Mouse (Mus musculus) intestine, embryonic 15.5 days (tissue): ENCODE results near the gene Arl3. TPM values are rescaled to one million over a fixed set of nuclear protein-coding genes. Genes with fewer than 3 reads are reported as not detected.

Experiments used
- ATAC-seq: fragments of 200-750 bp; cut with Nextera tagmentation; 2 replicates; pipeline ENCODE4 v1.8.0; 2017; ENCODE audit warnings: moderate TSS enrichment, moderate library complexity
- H3K27ac ChIP-seq: fragments of 300-500 bp; sonication (generic); 2 replicates; pipeline ENCODE4 v1.5.1; 2015; ENCODE audit warnings: mild to moderate bottlenecking, inconsistent platforms
- H3K27me3 ChIP-seq: fragments of 300-500 bp; sonication (generic); replicated peaks from 2 replicates; pipeline ENCODE4 v1.6.1; 2015; ENCODE audit warnings: inconsistent platforms
- H3K36me3 ChIP-seq: fragments of 300-500 bp; sonication (generic); 2 replicates; pipeline ENCODE4 v1.6.1; 2015; ENCODE audit warnings: inconsistent platforms
- H3K4me1 ChIP-seq: fragments of 300-500 bp; sonication (generic); replicated peaks from 2 replicates; pipeline ENCODE4 v1.6.1; 2015; ENCODE audit warnings: inconsistent platforms
- H3K4me2 ChIP-seq: fragments of 300-500 bp; sonication (generic); replicated peaks from 2 replicates; pipeline ENCODE4 v1.6.1; 2015; ENCODE audit warnings: mild to moderate bottlenecking, inconsistent platforms
- H3K4me3 ChIP-seq: fragments of 300-500 bp; sonication (generic); replicated peaks from 2 replicates; pipeline ENCODE4 v1.5.1; 2015; ENCODE audit warnings: inconsistent platforms
- H3K9ac ChIP-seq: fragments of 300-500 bp; sonication (generic); 2 replicates; pipeline ENCODE4 v1.6.1; 2015; ENCODE audit warnings: inconsistent platforms
- H3K9me3 ChIP-seq: fragments of 300-500 bp; sonication (generic); 2 replicates; pipeline ENCODE4 v1.6.1; 2016; ENCODE audit warnings: inconsistent platforms
- WGBS: fragments of 180-500 bp; shearing (Covaris S2); methylation state at CpG from one replicate; pipeline ENCODE4 v1.1.7; 2015; 5-methylcytosine and 5-hydroxymethylcytosine counted together
- polyA plus RNA-seq: library from polyadenylated mRNA; unstranded; fragments of >200 nt; fragmentation: Nextera tagmentation; extraction: Ambion mirVana; gene quantifications from 2 replicates; pipeline ENCODE4 v1.2.1, GENCODE M21; 2015

The Arl3 gene
- polyA plus RNA-seq, 1 experiment from 2014 or later: 69.9 TPM

DNA sequence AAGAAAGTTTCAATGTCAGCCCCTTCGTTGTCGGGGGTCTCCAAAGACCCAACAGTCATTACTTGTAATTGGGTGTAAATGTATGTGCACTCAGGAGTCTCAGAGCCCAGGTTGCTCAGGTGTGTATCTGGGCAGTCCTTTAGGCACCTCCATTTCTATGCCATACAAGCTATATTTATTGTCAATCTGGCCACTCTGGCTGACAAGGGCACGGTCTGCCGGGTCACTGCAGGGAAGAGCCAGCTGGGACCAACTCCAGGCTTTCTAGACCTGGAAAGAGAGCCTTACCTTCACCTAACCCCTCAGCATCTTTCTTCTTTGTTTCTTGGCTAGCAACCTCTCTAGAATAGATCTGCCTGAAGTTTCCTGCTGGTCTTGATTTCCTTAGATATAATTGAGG, 63.3 kb downstream of the Arl3 start:
- H3K4me1 ChIP-seq: peaks cover 56% of the 10 kb centered on the region
- H3K27me3 ChIP-seq: no peaks in the 10 kb centered on the region
- H3K27ac ChIP-seq: peak overlapping the region; percentile 42
- peaks cover 22% of the 10 kb centered on the region for H3K36me3 ChIP-seq
- no peaks in the 10 kb centered on the region for H3K9me3 ChIP-seq
- ATAC-seq: no peak
- no peak overlapping the region for H3K4me2 ChIP-seq
- no peak overlapping the region for H3K4me3 ChIP-seq
- no peak overlapping the region for H3K9ac ChIP-seq
- WGBS: 78% methylated on average over 4 of the region's 4 CpGs

DNA sequence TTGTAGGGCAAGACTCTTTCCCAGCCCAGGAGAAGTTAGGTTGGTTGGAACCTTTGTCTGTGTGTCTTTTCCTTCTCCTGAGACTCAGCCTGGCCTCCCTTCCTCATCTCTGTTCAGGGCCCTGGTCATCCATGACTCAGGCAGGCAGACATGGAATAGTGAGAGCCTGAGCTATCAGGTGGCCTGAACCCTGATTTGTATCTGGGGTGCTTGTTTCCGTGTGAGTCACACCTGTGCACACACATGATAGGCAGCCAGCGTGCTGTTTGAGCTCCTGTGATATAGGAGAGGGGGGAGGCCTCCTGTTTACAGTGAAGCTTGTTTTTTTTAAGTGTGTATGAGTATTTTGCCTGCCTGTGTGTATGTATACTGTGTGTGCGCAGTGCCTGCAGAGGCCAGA, 63.8 kb downstream of the Arl3 start:
- peak overlapping the region; percentile 42 for H3K27ac ChIP-seq
- H3K9ac ChIP-seq: no peak overlapping the region
- no peak overlapping the region for H3K4me3 ChIP-seq
- peaks cover 17% of the 10 kb centered on the region for H3K36me3 ChIP-seq
- 0 out of 2 replicates have a peak overlapping the region, but pooled peaks have one; percentile 4 for H3K4me2 ChIP-seq
- peak; percentile 43 for ATAC-seq
- H3K4me1 ChIP-seq: peaks cover 61% of the 10 kb centered on the region
- no peaks in the 10 kb centered on the region for H3K27me3 ChIP-seq
- no peaks in the 10 kb centered on the region for H3K9me3 ChIP-seq
- WGBS: 65% methylated on average over 3 of the region's 3 CpGs

DNA sequence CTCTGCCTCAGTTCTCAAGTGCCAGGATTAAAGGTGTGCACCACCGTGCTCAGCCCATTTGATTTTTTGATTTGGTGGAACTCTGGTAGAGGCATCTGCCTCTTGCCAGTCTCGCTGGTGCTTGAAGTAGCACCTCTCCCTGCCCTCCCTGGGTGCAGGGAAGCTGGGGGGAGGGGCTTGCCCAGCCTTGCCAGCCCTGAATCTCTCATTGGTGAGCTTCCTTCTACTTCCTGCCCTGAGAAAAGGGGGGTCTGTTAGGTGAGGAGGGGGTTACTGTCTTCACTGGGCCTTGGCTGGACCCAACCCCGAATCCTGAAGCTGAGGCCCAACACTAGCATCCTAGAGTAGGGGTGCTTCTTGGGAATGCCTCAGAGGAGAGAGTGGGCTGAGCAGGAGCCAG, 64.3 kb downstream of the Arl3 start:
- H3K27ac ChIP-seq: peak overlapping the region; percentile 42
- peaks cover 13% of the 10 kb centered on the region for H3K36me3 ChIP-seq
- peaks cover 61% of the 10 kb centered on the region for H3K4me1 ChIP-seq
- 45% methylated on average over 3 of the region's 3 CpGs for WGBS
- no peaks in the 10 kb centered on the region for H3K9me3 ChIP-seq
- H3K27me3 ChIP-seq: no peaks in the 10 kb centered on the region
- no peak overlapping the region for H3K4me3 ChIP-seq
- H3K4me2 ChIP-seq: 0 out of 2 replicates have a peak overlapping the region, but pooled peaks have one; percentile 4
- H3K9ac ChIP-seq: no peak overlapping the region
- ATAC-seq: no peak

DNA sequence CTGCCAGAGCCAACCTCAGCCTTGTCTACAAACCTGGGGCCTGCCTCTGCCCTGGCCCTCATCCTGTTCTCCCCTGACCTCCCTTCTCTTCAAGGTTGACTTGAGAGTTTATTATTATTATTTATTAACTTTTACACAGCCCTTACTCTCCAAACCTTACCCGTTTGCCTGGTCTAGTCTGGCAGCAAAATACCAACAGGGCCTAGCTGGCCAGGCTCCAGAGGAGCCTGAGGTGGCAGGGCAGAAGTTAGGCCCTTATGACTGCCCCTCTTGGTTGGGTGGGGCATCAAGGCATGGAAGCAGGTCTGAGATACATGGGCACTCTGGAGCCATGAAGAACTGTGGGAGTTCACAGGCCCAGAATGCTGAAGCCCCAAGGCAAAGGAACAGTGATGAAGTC, 65.2 kb downstream of the Arl3 start:
- no peak for ATAC-seq
- Histone ChIP-seq H3K36me3 (peaks cover 6% of the 10 kb centered on the region), H3K4me2 (peak overlapping the region; percentile 10; the same call in 1 of the 2 replicates), H3K9ac (no peak overlapping the region), H3K27ac (0 out of 2 replicates have a peak overlapping the region, but pooled peaks have one; percentile 1), H3K4me1 (peaks cover 61% of the 10 kb centered on the region), H3K9me3 (no peaks in the 10 kb centered on the region), H3K4me3 (no peak overlapping the region), H3K27me3 (no peaks in the 10 kb centered on the region)
- WGBS: 45% methylated on average over 1 of the region's 1 CpGs

DNA sequence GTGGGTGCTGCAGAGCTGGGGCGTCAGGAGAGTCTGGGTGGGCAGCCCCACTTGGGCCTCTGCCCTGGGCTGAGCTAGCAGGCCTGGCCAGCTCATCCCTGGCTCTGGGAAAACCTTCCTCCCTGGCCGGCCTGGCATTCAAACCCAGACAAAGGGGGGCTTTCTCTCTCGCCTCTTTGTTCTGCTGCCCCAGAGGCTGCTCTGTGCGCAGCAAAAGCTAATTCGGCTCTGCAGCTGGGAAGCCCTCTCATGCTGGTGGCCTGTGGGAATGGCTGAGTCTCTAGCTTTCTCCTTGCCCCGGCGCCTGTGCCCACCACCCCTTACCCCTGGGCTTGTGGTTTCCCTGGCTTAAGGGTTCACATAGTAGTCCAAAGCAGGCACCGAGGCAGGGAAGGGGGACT, 65.8 kb downstream of the Arl3 start:
- peak overlapping the region; percentile 87; the same call in 1 of the 2 replicates for H3K4me2 ChIP-seq
- H3K9me3 ChIP-seq: no peaks in the 10 kb centered on the region
- no peaks in the 10 kb centered on the region for H3K36me3 ChIP-seq
- H3K27me3 ChIP-seq: no peaks in the 10 kb centered on the region
- H3K9ac ChIP-seq: peak overlapping the region; percentile 26
- H3K4me3 ChIP-seq: no peak overlapping the region
- 0 out of 2 replicates have a peak overlapping the region, but pooled peaks have one; percentile 1 for H3K27ac ChIP-seq
- 75% methylated on average over 8 of the region's 8 CpGs for WGBS
- ATAC-seq: no peak
- H3K4me1 ChIP-seq: peaks cover 61% of the 10 kb centered on the region

DNA sequence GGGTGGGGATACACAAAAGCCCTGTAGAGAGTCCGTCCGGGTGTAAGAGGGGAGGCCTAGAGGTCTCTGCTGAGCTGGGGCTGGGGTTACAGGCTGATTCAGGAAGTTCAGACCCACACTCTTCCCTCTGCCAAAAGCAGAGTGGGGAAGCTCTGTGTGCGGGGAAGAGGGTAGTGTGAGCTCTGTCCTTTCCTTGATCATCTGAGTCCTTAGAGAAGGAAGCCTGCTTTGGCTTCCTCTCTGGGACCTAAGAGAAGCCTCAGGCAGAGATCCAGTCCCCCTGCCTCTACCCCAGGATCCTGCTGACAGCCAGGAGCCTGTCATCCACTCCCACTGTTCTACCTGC, 66.7 kb downstream of the Arl3 start:
- no peak for ATAC-seq

DNA sequence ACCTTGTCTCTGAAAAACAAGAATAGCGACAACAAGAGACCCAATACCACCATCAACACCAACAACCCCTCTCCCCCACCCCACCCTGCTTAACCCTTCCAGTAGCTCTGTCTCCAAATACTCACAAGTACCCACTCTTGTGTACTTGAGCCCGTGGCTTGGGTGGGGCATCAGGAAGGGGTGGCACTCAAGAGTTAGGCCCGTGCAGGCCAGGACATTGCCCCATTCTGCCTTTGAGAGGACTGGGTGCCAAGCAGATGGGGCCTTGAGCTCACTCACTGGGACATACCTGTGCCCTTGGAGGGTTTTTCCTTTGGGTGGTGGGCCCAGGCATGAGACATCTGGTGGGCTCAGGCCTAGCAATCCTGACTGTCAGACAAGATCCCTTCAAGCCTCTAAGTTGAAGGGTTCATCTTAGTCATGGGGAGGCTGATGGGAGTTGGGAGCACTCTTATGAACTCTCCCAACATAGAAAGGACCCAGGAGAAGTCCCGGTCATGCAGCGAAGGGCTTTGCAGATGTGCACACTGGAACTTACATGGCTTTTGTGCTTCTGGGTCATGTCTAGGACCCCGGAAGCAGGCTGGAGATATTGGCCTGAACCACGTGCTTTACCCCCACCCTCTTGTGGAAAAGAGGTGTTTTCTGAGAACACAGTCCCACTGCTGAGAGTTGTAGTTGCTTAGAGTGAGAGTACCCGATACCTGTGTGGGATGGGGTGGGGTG, 67.2 kb downstream of the Arl3 start:
- 83% methylated on average over 8 of the region's 8 CpGs for WGBS
- H3K4me1 ChIP-seq: peaks cover 61% of the 10 kb centered on the region
- no peak for ATAC-seq
- H3K9me3 ChIP-seq: no peaks in the 10 kb centered on the region
- no peak overlapping the region for H3K27ac ChIP-seq
- peak overlapping the region; percentile 87 for H3K4me2 ChIP-seq
- H3K27me3 ChIP-seq: no peaks in the 10 kb centered on the region
- no peak overlapping the region for H3K4me3 ChIP-seq
- no peaks in the 10 kb centered on the region for H3K36me3 ChIP-seq
- 0 out of 2 replicates have a peak overlapping the region, but pooled peaks have one; percentile 29 for H3K9ac ChIP-seq

More for the DNA sequence above, 66.7 kb downstream of the Arl3 start:
- Histone ChIP-seq H3K36me3 (no peaks in the 10 kb centered on the region), H3K9ac (no peak overlapping the region), H3K4me2 (peak overlapping the region; percentile 87; the same call in 1 of the 2 replicates), H3K4me1 (peaks cover 61% of the 10 kb centered on the region), H3K9me3 (no peaks in the 10 kb centered on the region), H3K27ac (no peak overlapping the region), H3K4me3 (no peak overlapping the region), H3K27me3 (no peaks in the 10 kb centered on the region)
- WGBS: 53% methylated on average over 3 of the region's 3 CpGs

DNA sequence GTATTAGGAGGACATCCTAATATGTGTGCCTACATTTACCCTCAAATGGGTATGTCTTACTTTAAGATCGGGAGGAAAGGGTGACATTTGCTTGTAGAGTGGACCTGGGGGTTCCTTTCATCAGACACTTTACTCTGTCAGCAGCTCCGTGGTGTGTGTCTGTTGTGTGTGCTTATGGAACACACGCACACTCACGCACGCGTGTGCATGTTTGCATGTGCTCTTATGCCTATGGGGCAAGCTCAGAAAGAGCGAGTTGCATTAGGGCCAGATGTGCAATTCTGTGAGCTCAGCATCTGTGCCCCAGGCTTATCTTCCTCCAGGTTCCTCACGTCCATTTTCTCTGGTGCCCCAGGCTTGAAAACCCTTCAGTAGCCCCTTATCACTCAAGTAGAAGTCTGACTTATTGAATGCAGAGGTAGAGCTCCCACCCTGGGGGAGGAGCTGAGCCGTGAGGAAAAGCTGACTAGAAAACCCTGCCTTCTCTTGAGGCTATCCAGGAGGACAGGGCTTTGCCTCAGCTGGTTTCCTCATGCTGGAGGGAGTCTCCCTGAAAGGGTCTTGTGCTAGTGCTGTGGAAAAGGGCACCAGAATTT, 68.1 kb downstream of the Arl3 start:
- Histone ChIP-seq H3K9me3 (no peaks in the 10 kb centered on the region), H3K4me3 (peak overlapping the region; percentile 79), H3K36me3 (no peaks in the 10 kb centered on the region), H3K4me2 (peak overlapping the region; percentile 87), H3K27ac (peak overlapping the region; percentile 100), H3K9ac (peak overlapping the region; percentile 97), H3K4me1 (peaks cover 54% of the 10 kb centered on the region), H3K27me3 (no peaks in the 10 kb centered on the region)
- ATAC-seq: no peak
- WGBS: 53% methylated on average over 9 of the region's 9 CpGs

DNA sequence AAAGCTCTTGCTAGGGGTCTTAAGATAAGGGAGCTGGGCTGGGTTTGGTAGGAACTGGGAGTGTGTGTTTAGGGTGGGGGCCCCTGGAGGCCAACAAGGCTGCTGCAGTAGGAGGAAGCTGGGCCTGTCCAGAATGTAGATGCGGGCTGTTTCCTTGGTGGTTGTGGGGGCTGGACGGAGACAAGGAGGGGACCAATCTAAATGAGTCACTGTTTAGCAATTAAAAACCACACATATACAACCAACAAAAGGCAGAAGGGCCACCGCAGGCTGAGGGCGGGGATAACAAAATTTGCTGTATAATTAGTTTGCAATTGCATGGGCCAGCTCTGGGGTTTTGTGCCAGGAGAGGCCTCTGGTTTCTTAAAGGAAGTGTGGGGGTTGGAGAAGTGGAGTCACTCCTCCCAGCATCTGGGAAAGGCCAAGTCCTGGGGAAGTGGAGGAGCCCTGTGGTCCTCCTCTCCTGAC, 68.9 kb downstream of the Arl3 start:
- peak overlapping the region; percentile 100 for H3K27ac ChIP-seq
- H3K4me2 ChIP-seq: peak overlapping the region; percentile 87
- ATAC-seq: peak; percentile 18
- H3K4me3 ChIP-seq: peak overlapping the region; percentile 79
- 2% methylated on average over 4 of the region's 4 CpGs for WGBS
- peaks cover 47% of the 10 kb centered on the region for H3K4me1 ChIP-seq
- no peaks in the 10 kb centered on the region for H3K27me3 ChIP-seq
- no peaks in the 10 kb centered on the region for H3K36me3 ChIP-seq
- H3K9me3 ChIP-seq: no peaks in the 10 kb centered on the region
- peak overlapping the region; percentile 97 for H3K9ac ChIP-seq

DNA sequence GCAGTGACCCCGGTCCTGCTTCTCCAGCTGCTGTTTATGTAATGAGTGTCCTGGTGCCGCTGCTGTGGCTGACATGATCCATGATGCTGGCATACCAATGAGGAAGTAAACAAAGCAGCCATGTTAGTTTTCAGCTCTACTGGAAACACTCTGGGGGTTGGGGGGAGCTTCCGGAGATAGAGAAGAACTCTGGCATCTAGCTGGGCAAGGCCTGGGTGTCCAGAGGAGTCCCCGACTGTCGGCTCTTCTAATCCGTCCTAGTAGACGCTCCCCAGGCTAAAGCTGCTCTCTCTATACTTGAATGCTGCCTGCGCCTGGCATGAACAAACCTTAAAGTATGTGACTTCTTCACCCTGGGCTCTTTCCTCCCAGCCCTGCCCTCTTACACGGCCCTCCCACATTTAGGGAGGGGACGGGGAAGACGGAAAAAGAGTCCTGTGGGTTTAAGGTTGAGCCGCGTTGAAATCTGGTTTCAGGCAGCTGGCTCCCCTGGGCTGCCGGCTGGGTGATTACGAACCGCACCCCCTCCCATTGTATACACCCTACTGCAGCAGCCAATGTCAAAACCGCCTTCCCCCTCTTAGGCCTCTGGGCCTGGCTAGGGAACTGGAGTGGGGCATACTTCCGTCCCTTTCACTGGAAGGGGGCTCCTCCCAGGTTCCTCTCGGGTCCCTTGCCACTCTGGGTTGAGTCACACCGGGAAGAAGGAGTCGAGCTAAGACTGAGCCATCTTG, 69.5 kb downstream of the Arl3 start:
- H3K4me3 ChIP-seq: peak overlapping the region; percentile 79
- H3K9ac ChIP-seq: peak overlapping the region; percentile 97
- H3K27me3 ChIP-seq: no peaks in the 10 kb centered on the region
- H3K36me3 ChIP-seq: no peaks in the 10 kb centered on the region
- WGBS: under 1% methylated on average over 21 of the region's 21 CpGs
- H3K9me3 ChIP-seq: no peaks in the 10 kb centered on the region
- H3K4me1 ChIP-seq: peaks cover 41% of the 10 kb centered on the region
- H3K4me2 ChIP-seq: peak overlapping the region; percentile 87
- peak; percentile 58 for ATAC-seq
- H3K27ac ChIP-seq: peak overlapping the region; percentile 100

DNA sequence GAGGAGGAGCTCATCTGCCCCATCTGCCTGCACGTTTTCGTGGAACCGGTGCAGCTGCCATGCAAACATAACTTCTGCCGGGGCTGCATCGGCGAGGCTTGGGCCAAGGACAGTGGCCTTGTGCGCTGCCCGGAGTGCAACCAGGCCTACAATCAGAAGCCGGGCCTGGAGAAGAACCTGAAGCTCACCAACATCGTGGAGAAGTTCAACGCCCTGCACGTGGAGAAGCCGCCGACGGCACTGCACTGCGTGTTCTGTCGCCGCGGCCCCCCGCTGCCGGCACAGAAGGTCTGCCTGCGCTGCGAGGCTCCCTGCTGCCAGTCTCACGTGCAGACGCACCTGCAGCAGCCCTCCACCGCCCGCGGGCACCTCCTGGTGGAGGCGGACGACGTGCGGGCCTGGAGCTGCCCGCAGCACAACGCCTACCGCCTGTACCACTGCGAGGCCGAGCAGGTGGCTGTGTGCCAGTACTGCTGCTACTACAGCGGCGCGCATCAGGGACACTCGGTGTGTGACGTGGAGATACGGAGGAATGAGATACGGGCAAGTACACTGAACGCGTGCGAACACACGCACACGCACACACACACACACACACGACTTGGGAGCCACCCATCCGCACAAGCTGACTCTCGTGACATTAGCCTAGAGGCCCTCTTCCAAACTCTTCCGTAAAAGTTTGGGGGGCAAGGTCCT, 70.4 kb downstream of the Arl3 start:
- peaks cover 32% of the 10 kb centered on the region for H3K4me1 ChIP-seq
- peak overlapping the region; percentile 87 for H3K4me2 ChIP-seq
- H3K9me3 ChIP-seq: no peaks in the 10 kb centered on the region
- H3K27ac ChIP-seq: peak overlapping the region; percentile 100
- H3K9ac ChIP-seq: peak overlapping the region; percentile 97
- H3K4me3 ChIP-seq: peak overlapping the region; percentile 79
- no peaks in the 10 kb centered on the region for H3K36me3 ChIP-seq
- ATAC-seq: peak; percentile 11
- under 1% methylated on average over 53 of the region's 53 CpGs for WGBS
- no peaks in the 10 kb centered on the region for H3K27me3 ChIP-seq

DNA sequence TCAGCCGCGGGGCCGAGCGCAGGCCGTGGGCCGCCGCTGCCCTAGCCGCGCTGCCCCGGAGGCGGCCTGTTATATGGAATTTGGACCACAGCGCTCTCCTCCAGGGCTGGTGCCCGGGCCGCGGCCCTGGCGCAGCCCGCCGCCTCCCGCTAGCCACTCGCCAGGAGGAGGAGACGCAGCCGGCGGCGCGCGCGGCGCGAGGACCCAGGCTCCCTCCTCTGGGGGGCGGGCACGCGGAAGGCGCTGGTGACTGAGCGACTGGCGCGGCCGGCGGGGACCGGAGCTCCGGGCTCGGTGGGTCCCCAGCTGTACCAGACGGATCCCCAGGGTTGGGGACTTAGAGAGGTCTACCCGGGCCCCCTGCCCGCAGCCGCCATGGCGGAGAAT, 70.9 kb downstream of the Arl3 start:
- Histone ChIP-seq H3K27ac (peak overlapping the region; percentile 100), H3K4me1 (peaks cover 26% of the 10 kb centered on the region), H3K9me3 (no peaks in the 10 kb centered on the region), H3K9ac (peak overlapping the region; percentile 97), H3K36me3 (no peaks in the 10 kb centered on the region), H3K27me3 (no peaks in the 10 kb centered on the region), H3K4me3 (peak overlapping the region; percentile 79), H3K4me2 (peak overlapping the region; percentile 87)
- ATAC-seq: peak; percentile 9
- under 1% methylated on average over 37 of the region's 46 CpGs for WGBS
